Mouse (Mus musculus): ENCODE measurements around the gene Zc3h12a.

- TF ChIP-seq CTCF (conservative IDR thresholded peaks at IDR 0.05; ENCODE audit: insufficient read depth, insufficient read length, low read depth, low read length) (peak; percentile 89), POLR2A (IDR thresholded peaks at IDR 0.05; ENCODE audit: low read depth, low read length) (no peak)
Measured at GRCm38 (mm10) chr4:125160320-125160950, 32.8 kb upstream of the Zc3h12a start.

Measured in kidney, adult 2 months (tissue).